Mouse (Mus musculus) brain, embryonic 14.5 days (tissue): ENCODE data around the gene Chd9.

Source experiments
- CTCF ChIP-seq: fragments of 200-500 bp; IDR thresholded peaks from 2 replicates; pipeline ENCODE4 v1.5.1; 2012; ENCODE audit warnings: inconsistent platforms, mild to moderate bottlenecking, moderate library complexity, borderline replicate concordance; ENCODE audit not compliant: insufficient read depth, insufficient read length; ENCODE audit errors: extremely low read depth
- POLR2A ChIP-seq: fragments of 200-500 bp; IDR thresholded peaks from 2 replicates; pipeline ENCODE4 v1.6.1; 2012; ENCODE audit warnings: mild to moderate bottlenecking, inconsistent platforms, borderline replicate concordance; ENCODE audit not compliant: poor library complexity, insufficient read depth, insufficient read length, severe bottlenecking; ENCODE audit errors: extremely low read depth

DNA sequence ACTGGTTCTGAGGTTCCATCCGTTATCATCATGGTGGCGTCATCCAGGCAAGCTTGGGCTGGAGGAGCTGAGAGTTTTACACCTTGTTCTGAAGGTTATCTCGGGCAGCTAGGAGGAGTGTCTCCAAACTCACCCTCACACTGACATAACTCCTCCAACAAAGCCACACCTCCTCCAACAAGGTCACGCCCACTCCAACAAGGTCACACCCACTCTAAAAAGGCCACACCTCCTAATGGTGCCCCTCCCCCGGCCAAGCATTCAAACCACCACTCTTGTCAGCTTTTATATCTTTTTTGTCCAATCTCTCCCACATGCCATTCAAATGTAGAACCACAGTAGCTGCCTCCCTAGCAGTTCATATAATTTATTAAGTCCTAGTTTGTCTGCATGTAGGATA lies 53.0 kb downstream of the Chd9 start:
- TF ChIP-seq CTCF (no peak), POLR2A (no peak)
